Mouse (Mus musculus): Measurements from ENCODE around the gene Malsu1.

Gene Malsu1

DNA sequence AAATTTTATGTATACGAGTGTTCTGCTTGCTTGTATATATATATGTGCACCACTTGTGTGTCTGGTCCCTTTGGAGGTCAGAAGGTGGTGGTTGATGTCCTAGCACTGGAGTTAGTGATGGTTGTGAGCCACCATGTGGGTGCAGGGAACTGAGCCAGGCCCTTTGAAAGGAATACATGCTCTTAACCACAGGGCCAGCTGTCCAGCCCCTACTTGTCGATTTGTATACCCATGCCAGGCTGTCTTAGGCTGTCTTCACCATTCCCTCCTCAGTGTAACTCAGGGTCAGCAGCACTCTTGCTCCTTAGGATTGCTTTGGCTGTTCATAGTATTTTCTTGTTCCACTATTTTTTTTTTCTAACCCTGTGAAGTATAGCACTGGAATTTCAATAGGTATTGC is 4.3 kb downstream of the Malsu1 start:
- no peak for DNase-seq

DNA sequence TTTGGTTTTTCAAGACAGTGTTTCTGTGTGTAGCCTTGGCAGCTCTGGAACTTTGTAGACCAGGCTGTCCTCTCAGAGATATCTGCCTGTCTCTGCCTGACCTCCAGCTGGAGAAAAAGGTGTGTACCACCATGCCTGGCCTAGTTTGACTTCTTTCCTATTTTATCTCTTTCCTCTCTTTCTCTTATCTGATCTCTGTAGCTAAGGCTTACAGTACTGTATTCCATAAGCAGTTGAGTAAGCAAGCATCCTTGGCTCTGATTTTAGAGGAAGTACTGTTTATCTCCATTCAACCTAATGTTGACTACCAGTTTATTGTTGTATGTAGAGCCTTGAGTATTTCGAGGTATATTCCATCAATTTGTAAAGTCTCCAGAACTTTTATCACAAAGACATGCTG is 5.7 kb downstream of the Malsu1 start:
- DNase-seq = no peak

DNA sequence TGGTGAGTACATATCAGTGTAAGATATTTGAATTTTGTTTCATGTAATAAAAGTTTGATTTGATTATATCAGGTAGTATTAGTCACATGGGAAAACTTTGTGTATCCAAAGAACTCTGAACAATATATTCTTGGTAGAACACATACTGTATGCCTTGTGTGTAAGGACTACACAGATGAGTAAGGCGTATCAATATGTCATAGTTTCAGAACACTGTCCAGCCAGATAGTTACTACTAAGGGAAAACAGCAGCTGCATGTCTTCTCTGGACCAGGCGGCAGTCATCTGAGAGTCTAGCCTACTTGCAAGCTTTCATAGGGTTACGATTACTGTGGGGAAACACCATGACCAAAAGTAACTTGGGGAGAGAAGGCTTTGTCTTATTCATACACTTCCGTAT is 9.4 kb downstream of the Malsu1 start:
- no peak for DNase-seq

DNA sequence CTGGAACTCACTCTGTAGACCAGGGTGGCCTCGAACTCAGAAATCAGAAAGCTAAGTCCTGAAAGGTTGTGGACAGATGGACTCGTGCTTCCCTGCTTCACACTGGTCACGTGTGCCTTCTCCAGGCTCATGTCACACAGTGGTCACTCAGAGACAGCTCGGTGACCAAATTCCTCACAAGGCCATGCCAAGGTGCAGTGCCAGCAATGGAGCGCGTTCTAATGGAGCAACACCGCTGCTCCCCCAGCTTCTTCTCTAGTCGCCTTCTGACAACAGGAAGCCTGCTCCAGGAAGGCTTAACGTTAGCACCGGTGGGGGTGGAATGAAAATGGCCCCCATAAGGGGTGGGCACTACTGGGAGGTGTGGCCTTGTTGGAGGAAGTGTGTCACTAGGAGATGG is 21.4 kb downstream of the Malsu1 start:
- DNase-seq = no peak

GRCm38 (mm10) chr6:49096421-49096820 is 22.8 kb downstream of the Malsu1 start:
- DNase-seq = peak; percentile 60

GRCm38 (mm10) chr6:49096933-49097461 is 23.4 kb downstream of the Malsu1 start:
- peak; percentile 72 for DNase-seq

DNA sequence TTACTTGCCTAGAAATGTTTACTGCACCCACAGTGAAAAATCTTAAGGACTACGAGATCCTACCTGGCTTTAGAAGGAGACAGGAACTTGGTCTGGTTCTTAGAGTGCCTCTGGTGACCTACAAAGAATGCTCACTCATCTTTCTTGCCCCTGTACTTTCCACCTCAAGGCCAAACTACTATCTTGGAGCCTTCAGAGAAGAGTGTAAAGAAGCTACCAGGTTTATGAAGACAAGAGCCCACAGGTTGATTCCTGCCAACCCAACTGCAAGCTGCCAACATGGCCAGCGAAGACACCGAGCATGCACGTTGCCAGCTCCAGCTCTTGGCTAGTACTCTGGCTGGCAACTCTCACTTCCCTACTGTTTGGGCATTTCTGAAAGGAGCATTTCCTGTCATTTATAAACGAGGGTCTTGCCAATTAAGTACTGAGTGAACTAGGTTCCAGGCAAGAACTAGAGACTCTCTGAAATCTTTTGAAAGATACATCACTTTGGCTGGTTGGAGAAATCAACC is 24.1 kb downstream of the Malsu1 start:
- DNase-seq = no peak

DNA sequence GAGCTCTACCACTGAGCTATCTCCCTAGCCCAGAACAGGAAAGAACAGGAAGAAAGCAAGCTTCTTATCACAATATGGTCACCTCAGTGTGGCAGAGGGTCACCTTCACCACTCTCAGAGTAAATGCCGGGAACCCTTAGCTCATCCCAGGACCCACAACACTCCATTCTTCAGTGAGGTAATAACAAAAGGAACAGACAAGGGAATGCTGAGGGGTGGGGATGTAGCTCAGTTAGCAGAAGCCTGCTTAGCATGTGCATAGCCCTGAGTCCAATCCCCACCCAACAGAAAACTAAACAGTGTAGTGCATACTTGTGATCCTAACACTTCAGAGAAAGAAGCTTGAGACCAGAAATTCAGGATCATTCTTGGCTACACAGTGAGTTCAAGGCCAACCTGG is 25.5 kb downstream of the Malsu1 start:
- no peak for DNase-seq

DNA sequence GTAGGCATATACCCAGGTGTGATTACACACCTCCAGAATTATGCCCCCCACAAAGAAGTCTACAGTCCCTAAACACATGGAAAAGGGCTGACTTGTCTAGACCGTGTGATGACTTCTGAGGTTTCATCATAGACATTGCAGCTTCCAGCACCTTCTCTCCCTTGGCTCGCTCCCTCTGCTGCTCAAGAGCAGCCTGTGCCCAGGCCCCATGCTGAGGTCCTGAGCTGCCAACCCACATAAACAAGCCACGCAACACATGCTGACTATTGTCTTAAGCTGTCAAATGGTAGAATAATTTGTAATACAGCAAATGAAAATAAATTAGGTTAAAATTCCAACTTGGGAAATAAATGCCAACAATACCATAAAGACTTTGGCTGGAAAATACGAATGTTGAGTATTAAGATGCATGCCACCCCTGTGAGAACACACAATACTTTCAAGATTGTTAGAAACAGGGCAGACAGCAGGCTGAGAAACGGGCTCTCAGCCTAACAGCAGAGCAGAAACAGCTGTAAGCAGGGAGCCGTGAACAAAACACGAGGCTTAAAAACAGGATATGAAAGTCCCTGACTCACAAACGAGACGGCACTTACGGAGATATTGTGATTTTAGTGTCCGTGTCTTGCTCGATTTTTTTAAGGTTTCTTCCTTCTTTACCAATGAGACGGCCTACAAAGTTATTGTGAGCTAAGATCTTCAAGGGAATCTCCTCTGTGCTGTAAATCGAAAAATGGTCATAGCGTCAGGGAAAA is 33.3 kb downstream of the Malsu1 start:
- DNase-seq = no peak

GRCm38 (mm10) chr6:49109196-49109595 is 35.6 kb downstream of the Malsu1 start:
- no peak for DNase-seq

DNA sequence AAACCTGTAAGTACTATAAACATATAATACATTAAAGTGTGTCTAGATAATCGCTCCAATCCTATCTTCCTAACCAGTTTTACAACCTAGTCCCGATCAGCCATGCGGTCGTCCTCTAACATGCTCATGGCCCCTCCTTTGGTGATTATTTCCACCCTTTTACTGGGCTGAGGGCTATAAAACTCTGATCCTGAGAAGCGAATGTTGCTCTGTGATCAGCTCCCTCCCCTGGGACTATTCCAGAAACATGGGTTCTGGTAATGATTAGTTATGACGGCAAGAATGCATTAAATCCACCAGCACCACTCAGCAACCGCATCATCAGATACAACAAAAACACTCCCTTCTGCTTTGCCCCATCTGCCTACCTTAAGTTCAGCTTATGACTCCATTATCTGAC is 40.3 kb downstream of the Malsu1 start:
- DNase-seq = no peak

DNA sequence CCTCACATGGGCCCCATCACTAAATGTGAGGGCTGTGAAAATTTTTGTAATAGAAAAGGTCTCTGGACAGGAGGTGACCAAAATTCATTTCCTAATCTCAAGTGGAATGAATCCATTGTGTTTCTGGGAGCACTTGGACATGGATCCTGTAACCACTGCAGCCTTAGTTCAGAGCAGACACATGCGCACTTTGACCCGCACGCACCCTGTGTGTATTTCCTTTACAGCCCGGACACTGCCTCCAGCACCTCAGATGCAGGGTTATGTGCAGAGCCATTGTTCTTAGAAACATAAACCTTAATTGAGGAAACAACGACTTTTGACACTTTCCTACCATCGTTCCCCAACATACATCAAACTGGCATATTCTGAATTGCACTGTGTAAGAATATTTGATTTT is 40.9 kb downstream of the Malsu1 start:
- DNase-seq = no peak

GRCm38 (mm10) chr6:49115550-49115949 is 42.0 kb downstream of the Malsu1 start:
- DNase-seq = no peak

DNA sequence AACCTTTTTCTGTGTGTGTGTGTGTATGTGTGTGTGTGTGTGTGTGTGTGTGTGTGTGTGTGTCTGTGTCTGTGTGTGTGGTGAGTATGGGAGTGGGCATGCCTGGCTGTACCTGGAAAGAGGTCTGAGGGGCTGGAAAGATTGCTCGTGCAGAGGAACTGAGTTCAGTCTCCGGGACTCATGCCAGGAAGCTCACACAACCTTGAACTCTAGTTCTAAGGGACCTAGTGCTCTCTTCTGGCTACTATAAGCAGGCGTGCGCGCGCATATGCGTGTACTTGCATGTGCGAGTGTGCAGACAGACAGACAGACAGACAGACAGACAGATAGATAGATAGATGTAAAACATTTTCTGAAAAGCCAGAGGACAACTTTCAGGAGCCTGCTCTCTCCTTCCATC is 42.6 kb downstream of the Malsu1 start:
- DNase-seq = no peak

GRCm38 (mm10) chr6:49118446-49118845 is 44.9 kb downstream of the Malsu1 start:
- DNase-seq = no peak

GRCm38 (mm10) chr6:49119462-49120135 is 46.0 kb downstream of the Malsu1 start:
- DNase-seq = no peak

- DNase-seq = no peak
Measured at GRCm38 (mm10) chr6:49120370-49120769, 46.8 kb downstream of the Malsu1 start.

DNA sequence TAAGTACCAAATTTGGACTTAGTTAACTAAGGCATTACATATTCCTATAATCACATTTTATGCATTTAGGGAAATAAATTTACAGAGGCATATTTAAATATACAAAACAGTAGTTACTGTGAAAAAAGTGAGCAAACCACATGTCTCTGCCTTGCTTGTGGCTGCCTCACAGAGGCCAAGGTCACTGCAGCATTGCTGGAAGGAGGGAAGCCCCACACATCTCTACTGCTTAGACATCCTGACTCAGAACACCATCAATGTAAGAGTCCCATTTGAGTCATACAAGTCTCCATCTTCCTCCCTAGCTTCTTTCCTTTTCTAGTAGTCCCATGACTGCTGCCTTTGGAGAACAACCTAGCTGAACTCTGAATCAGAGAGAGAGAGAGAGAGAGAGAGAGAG is 56.7 kb downstream of the Malsu1 start:
- no peak for DNase-seq

DNA sequence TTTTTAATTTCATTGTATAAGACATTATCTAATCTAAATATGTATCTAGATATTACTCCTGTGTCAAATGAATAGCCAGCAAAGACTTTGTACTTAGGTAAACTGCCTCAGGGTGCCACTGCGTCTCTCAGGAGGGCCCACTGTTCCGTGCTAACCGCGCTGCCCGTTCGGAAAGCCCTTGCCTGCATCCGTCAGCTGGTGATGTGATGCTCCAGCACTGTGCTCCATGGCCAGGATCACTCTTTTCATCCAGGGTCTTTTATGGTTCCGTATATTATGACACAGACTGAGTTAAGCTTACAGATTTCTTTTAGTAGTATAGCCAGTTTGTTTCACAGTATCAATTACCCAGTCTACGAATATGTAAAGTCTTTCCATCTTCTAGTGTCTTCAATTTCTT is 58.3 kb downstream of the Malsu1 start:
- DNase-seq = no peak

DNA sequence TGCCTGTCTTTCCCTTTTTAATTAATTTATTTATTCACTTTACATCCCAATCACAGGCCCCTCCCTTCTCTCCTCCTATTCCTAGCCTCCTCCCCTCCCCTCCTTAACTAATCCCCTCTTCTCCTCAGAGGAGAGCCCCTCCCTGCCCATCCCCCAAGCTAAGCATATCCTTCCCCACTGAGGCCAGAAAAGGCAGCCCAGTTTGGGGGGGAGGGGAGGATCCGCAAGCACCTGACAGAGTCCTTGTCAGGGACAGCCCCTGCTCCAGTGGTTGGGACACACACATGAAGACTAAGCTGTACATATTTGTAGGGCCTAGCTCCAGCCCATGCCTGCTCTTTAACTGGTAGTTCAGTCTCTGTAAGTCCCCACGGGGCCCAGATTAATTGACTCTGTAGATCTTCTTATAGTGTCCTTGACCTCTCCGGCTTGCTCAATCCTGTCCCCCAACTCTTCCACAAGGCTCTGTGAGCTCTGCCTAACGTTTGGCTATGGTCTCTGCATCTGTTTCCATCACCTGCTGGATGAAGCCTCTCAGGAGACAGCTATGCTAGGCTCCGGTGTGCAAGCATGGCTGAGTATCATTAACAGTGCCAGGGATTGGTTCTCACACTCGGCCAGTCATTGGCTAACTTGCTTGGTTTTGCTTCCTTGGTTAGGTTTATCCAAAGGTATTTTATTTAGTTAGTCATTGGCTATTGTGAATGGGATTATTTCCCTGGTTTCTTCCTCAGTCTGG is 58.9 kb downstream of the Malsu1 start:
- DNase-seq = no peak

Measured in layer of hippocampus, adult 9-11 months (tissue).